Mouse (Mus musculus) heart, embryonic 12.5 days (tissue): ENCODE results near the gene Ints1. TPM values are rescaled to one million over a fixed set of nuclear protein-coding genes. Genes with fewer than 3 reads are reported as not detected.

Experiments
- ATAC-seq: fragments of 200-750 bp; cut with Nextera tagmentation; 2 replicates; pipeline ENCODE4 v1.8.0; 2017; ENCODE audit warnings: moderate TSS enrichment, moderate library complexity; ENCODE audit not compliant: insufficient number of reproducible peaks, low FRiP score
- H3K27ac ChIP-seq: fragments of 300-500 bp; sonication (generic); 2 replicates; pipeline ENCODE4 v1.5.1; 2016; ENCODE audit warnings: mild to moderate bottlenecking, moderate library complexity; ENCODE audit not compliant: poor library complexity, severe bottlenecking
- H3K27me3 ChIP-seq: fragments of 300-500 bp; sonication (generic); replicated peaks from 2 replicates; pipeline ENCODE4 v1.6.1; 2016; ENCODE audit warnings: mild to moderate bottlenecking, moderate library complexity
- H3K36me3 ChIP-seq: fragments of 300-500 bp; sonication (generic); 2 replicates; pipeline ENCODE4 v1.6.1; 2016; ENCODE audit warnings: mild to moderate bottlenecking, moderate library complexity
- H3K4me1 ChIP-seq: fragments of 300-500 bp; sonication (generic); replicated peaks from 2 replicates; pipeline ENCODE4 v1.6.1; 2016; ENCODE audit warnings: mild to moderate bottlenecking
- H3K4me2 ChIP-seq: fragments of 300-500 bp; sonication (generic); 2 replicates; pipeline ENCODE4 v1.6.1; 2016; ENCODE audit warnings: mild to moderate bottlenecking, moderate library complexity
- H3K4me3 ChIP-seq: fragments of 300-500 bp; sonication (generic); 2 replicates; pipeline ENCODE4 v1.5.1; 2016; ENCODE audit warnings: mild to moderate bottlenecking
- H3K9ac ChIP-seq: fragments of 300-500 bp; sonication (generic); 2 replicates; pipeline ENCODE4 v1.6.1; 2016; ENCODE audit warnings: mild to moderate bottlenecking, moderate library complexity
- H3K9me3 ChIP-seq: fragments of 300-500 bp; sonication (generic); replicated peaks from 2 replicates; pipeline ENCODE4 v1.6.1; 2016; ENCODE audit warnings: mild to moderate bottlenecking, moderate library complexity
- WGBS: fragments of 180-500 bp; shearing (Covaris S2); methylation state at CpG from one replicate; pipeline ENCODE4 v1.1.7; 2016; 5-methylcytosine and 5-hydroxymethylcytosine counted together
- polyA plus RNA-seq: library from polyadenylated mRNA; unstranded; fragments of >200 nt; fragmentation: Nextera tagmentation; extraction: Ambion mirVana; gene quantifications from 2 replicates; pipeline ENCODE4 v1.2.1, GENCODE M21; 2016

Ints1 gene
- polyA plus RNA-seq, 1 experiment from 2014 or later: 24.2 TPM

DNA sequence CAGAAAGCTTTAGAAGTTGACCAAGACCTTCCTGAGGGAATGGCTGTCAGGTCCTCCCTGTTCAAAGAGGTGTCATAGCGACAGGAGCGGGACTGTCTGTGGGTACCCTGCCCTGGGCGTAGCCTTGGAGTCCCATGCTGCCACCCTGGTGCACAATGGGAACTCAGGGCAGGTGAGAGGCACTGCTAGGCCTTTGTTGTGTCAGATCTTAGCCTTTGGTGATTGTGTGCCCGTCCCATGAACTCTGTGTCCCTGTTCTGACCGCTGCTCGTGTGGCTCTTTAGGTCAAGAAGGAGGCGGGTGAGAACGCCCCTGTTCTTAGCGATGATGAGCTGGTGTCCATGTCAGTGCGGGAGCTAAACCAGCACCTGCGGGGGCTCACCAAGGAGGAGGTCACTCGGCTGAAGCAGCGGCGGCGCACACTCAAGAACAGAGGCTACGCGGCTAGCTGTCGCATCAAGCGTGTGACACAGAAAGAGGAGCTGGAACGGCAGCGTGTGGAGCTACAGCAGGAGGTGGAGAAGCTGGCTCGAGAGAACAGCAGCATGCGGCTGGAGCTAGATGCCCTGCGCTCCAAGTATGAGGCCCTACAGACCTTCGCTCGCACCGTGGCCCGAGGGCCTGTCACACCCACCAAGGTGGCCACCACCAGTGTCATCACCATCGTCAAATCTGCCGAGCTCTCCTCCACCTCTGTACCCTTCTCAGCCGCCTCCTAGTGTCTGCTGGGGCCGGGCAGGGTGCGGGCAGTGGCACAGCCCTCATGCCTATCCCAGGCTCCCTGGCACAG is 24.5 kb upstream of the Ints1 start:
- no peak overlapping the region for H3K4me2 ChIP-seq
- peaks cover 30% of the 10 kb centered on the region for H3K36me3 ChIP-seq
- H3K4me3 ChIP-seq: no peak overlapping the region
- no peak overlapping the region for H3K9ac ChIP-seq
- no peak for ATAC-seq
- no peaks in the 10 kb centered on the region for H3K27me3 ChIP-seq
- H3K27ac ChIP-seq: no peak overlapping the region
- peaks cover 91% of the 10 kb centered on the region for H3K4me1 ChIP-seq
- no peaks in the 10 kb centered on the region for H3K9me3 ChIP-seq
- 91% methylated on average over 33 of the region's 33 CpGs for WGBS

GRCm38 (mm10) chr5:139799041-139799440 is 23.6 kb upstream of the Ints1 start:
- H3K9ac ChIP-seq: peak overlapping the region; percentile 8; the same call in 1 of the 2 replicates
- no peaks in the 10 kb centered on the region for H3K27me3 ChIP-seq
- 94% methylated on average over 9 of the region's 9 CpGs for WGBS
- H3K4me1 ChIP-seq: peaks cover 91% of the 10 kb centered on the region
- no peak for ATAC-seq
- H3K36me3 ChIP-seq: peaks cover 30% of the 10 kb centered on the region
- no peak overlapping the region; the same call in 1 of the 2 replicates for H3K4me2 ChIP-seq
- no peaks in the 10 kb centered on the region for H3K9me3 ChIP-seq
- peak overlapping the region; percentile 97; the same call in 1 of the 2 replicates for H3K27ac ChIP-seq
- no peak overlapping the region for H3K4me3 ChIP-seq

DNA sequence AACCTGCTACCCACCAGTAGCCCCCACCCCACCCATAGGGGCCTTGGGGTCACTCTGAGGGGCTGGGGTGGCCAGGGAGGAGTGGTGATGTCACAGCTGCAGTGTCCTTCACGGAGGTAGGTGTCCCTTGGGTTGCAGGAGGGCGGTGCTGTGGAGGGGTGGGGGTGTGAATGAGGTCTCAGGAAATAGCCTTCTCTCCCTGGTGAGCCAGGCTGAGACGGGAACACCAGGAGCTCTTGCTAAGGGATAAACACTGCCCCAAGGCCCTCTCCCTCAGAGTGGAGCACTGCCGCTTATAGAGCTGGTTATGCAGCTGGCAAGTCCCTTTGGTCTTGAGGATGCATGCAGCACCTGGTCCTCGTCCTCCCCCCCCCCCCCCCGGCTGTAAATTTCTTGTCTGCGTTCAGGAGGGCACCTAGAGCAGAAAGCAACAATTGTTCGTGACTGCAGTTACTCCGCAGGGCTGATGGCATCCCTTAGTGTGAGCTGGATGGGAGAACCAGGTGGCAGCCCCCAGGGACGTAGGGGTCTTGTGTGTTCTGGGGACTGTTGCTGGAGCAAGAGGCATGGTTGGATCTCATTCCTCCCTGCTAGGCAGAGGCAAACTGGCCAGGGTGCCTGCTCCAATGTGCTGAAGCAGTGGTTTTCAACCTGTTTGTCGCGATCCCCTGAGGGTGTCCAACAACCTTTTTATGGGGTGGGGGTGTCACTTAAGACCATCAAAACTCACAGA is 22.9 kb upstream of the Ints1 start:
- ATAC-seq: no peak
- H3K36me3 ChIP-seq: peaks cover 30% of the 10 kb centered on the region
- H3K9me3 ChIP-seq: no peaks in the 10 kb centered on the region
- peak overlapping the region; percentile 71 for H3K9ac ChIP-seq
- 45% methylated on average over 12 of the region's 12 CpGs for WGBS
- peaks cover 91% of the 10 kb centered on the region for H3K4me1 ChIP-seq
- H3K4me3 ChIP-seq: peak overlapping the region; percentile 29
- no peaks in the 10 kb centered on the region for H3K27me3 ChIP-seq
- H3K27ac ChIP-seq: peak overlapping the region; percentile 97
- peak overlapping the region; percentile 97 for H3K4me2 ChIP-seq

GRCm38 (mm10) chr5:139797473-139798167 is 22.1 kb upstream of the Ints1 start:
- peaks cover 91% of the 10 kb centered on the region for H3K4me1 ChIP-seq
- H3K9ac ChIP-seq: peak overlapping the region; percentile 71
- 28% methylated on average over 11 of the region's 11 CpGs for WGBS
- peak overlapping the region; percentile 97 for H3K4me2 ChIP-seq
- H3K36me3 ChIP-seq: peaks cover 30% of the 10 kb centered on the region
- H3K4me3 ChIP-seq: peak overlapping the region; percentile 29
- H3K9me3 ChIP-seq: no peaks in the 10 kb centered on the region
- peak overlapping the region; percentile 97 for H3K27ac ChIP-seq
- no peaks in the 10 kb centered on the region for H3K27me3 ChIP-seq
- ATAC-seq: peak; percentile 22; the same call in 1 of the 2 replicates

DNA sequence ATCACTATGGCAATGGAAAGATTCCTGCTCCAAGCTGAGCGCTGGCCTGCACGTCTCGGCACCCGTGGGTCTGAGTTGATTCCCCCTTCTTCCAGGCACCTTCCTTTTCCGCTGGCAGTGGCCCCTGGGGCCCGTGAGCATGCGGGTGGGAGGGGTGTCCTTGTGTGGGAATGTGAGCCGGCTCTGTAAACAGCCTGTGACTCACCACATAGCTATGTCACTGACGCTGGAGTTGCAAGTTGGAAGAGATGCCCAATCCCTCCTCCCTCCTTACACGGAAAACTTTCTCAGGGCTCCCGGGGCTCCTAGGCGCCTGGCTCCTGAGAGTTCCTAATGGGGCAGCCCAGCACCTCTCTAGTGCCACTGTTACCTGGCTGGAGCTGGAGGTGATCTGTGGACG is 21.4 kb upstream of the Ints1 start:
- Histone ChIP-seq H3K27ac (peak overlapping the region; percentile 97), H3K27me3 (no peaks in the 10 kb centered on the region), H3K9me3 (no peaks in the 10 kb centered on the region), H3K4me1 (peaks cover 96% of the 10 kb centered on the region), H3K36me3 (peaks cover 28% of the 10 kb centered on the region), H3K4me3 (peak overlapping the region; percentile 29), H3K4me2 (peak overlapping the region; percentile 97), H3K9ac (peak overlapping the region; percentile 75)
- 5% methylated on average over 13 of the region's 13 CpGs for WGBS
- ATAC-seq: peak; percentile 76

GRCm38 (mm10) chr5:139796001-139796620 is 20.6 kb upstream of the Ints1 start:
- Histone ChIP-seq H3K4me2 (peak overlapping the region; percentile 97; the same call in 1 of the 2 replicates), H3K9me3 (no peaks in the 10 kb centered on the region), H3K27me3 (no peaks in the 10 kb centered on the region), H3K4me3 (no peak overlapping the region), H3K4me1 (peaks cover 94% of the 10 kb centered on the region), H3K27ac (peak overlapping the region; percentile 97), H3K36me3 (peaks cover 21% of the 10 kb centered on the region), H3K9ac (peak overlapping the region; percentile 75)
- no peak for ATAC-seq
- WGBS: 70% methylated on average over 9 of the region's 9 CpGs

DNA sequence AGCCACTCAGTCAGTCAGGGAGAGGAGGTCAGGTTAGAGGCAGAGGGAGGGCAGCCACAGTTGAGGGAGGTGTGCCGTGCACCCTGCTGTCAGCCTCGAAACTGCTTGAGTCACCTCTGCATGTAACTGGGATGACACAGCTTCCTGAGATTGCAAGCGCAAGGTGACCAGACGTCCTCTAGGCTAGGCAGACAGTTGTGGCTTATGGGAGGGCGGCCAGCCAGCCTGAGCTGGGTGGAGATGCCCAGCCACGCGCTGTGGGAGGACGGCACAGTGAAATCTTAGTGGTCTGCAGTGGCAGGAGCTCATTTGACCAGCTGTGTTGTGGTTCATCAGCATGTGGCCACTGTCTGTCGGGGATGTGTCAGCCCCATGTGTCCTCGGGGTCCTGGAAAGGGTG is 19.5 kb upstream of the Ints1 start:
- 35% methylated on average over 10 of the region's 10 CpGs for WGBS
- Histone ChIP-seq H3K4me1 (peaks cover 86% of the 10 kb centered on the region), H3K4me2 (peak overlapping the region; percentile 97), H3K9ac (peak overlapping the region; percentile 53), H3K4me3 (peak overlapping the region; percentile 87; the same call in 1 of the 2 replicates), H3K36me3 (peaks cover 9% of the 10 kb centered on the region), H3K27me3 (no peaks in the 10 kb centered on the region), H3K9me3 (no peaks in the 10 kb centered on the region), H3K27ac (peak overlapping the region; percentile 97)
- ATAC-seq: peak; percentile 43

- Histone ChIP-seq H3K9me3 (no peaks in the 10 kb centered on the region), H3K9ac (peak overlapping the region; percentile 92; the same call in 1 of the 2 replicates), H3K4me2 (peak overlapping the region; percentile 97), H3K27ac (peak overlapping the region; percentile 97), H3K36me3 (peaks cover 1% of the 10 kb centered on the region; the same call in 1 of the 2 replicates), H3K4me1 (peaks cover 78% of the 10 kb centered on the region), H3K27me3 (no peaks in the 10 kb centered on the region), H3K4me3 (peak overlapping the region; percentile 87; the same call in 1 of the 2 replicates)
- WGBS: 83% methylated on average over 5 of the region's 5 CpGs
- no peak for ATAC-seq
Measured at GRCm38 (mm10) chr5:139794137-139794536, 18.7 kb upstream of the Ints1 start.

GRCm38 (mm10) chr5:139793338-139794089 is 18.0 kb upstream of the Ints1 start:
- Histone ChIP-seq H3K27ac (peak overlapping the region; percentile 97), H3K4me3 (peak overlapping the region; percentile 87), H3K9ac (peak overlapping the region; percentile 92), H3K27me3 (no peaks in the 10 kb centered on the region), H3K4me2 (peak overlapping the region; percentile 97), H3K4me1 (peaks cover 72% of the 10 kb centered on the region), H3K36me3 (no peaks in the 10 kb centered on the region), H3K9me3 (no peaks in the 10 kb centered on the region)
- 19% methylated on average over 11 of the region's 11 CpGs for WGBS
- no peak for ATAC-seq

- peak overlapping the region; percentile 87 for H3K4me3 ChIP-seq
- peak overlapping the region; percentile 92 for H3K9ac ChIP-seq
Measured at GRCm38 (mm10) chr5:139792966-139793337, 17.5 kb upstream of the Ints1 start.

More at GRCm38 (mm10) chr5:139792966-139793337, 17.5 kb upstream of the Ints1 start:
- Histone ChIP-seq H3K4me2 (peak overlapping the region; percentile 97), H3K4me1 (peaks cover 66% of the 10 kb centered on the region), H3K36me3 (no peaks in the 10 kb centered on the region), H3K27ac (peak overlapping the region; percentile 97), H3K9me3 (no peaks in the 10 kb centered on the region), H3K27me3 (no peaks in the 10 kb centered on the region)
- 7% methylated on average over 3 of the region's 3 CpGs for WGBS
- ATAC-seq: no peak
